Mouse (Mus musculus): ENCODE data around the gene Tlx3.

GRCm38 (mm10) chr11:33195061-33195460, 8.3 kb downstream of the Tlx3 start:
- TF ChIP-seq CTCF (IDR thresholded peaks at IDR 0.05; ENCODE audit: low read depth) = no peak
- TF ChIP-seq EP300 (IDR thresholded peaks at IDR 0.05; ENCODE audit: low read depth) = no peak

All from liver, postnatal 0 days (tissue).